Mouse (Mus musculus) macrophage (primary cell): ENCODE data around the gene Fank1. TPM values are rescaled to one million over a fixed set of nuclear protein-coding genes. Genes with fewer than 3 reads are reported as not detected.

Source experiments
- H3K27ac ChIP-seq: fragments of 350-480 bp; formaldehyde crosslinking; 2 replicates; pipeline ENCODE4 v1.9.0; 2021
- H3K36me3 ChIP-seq: fragments of 350-480 bp; formaldehyde crosslinking; 2 replicates; pipeline ENCODE4 v1.9.0; 2021; ENCODE audit errors: inconsistent target
- H3K4me3 ChIP-seq: fragments of 350-480 bp; formaldehyde crosslinking; 2 replicates; pipeline ENCODE4 v1.9.0; 2021; ENCODE audit errors: inconsistent target
- H3K79me2 ChIP-seq: fragments of 350-480 bp; formaldehyde crosslinking; 2 replicates; pipeline ENCODE4 v1.9.0; 2021; ENCODE audit errors: inconsistent target
- WGBS: methylation state at CpG from one replicate; pipeline ENCODE4 v1.1.7; 2026; ENCODE audit warnings: inconsistent platforms; ENCODE audit not compliant: missing documents; 5-methylcytosine and 5-hydroxymethylcytosine counted together
- polyA plus RNA-seq: library from polyadenylated mRNA; stranded (reverse); fragments of 250-400 nt; gene quantifications from 3 replicates; pipeline ENCODE4 v1.2.4, GENCODE M21; 2018; ENCODE audit warnings: inconsistent platforms

Gene Fank1
- polyA plus RNA-seq, 1 experiment from 2014 or later: not detected

DNA sequence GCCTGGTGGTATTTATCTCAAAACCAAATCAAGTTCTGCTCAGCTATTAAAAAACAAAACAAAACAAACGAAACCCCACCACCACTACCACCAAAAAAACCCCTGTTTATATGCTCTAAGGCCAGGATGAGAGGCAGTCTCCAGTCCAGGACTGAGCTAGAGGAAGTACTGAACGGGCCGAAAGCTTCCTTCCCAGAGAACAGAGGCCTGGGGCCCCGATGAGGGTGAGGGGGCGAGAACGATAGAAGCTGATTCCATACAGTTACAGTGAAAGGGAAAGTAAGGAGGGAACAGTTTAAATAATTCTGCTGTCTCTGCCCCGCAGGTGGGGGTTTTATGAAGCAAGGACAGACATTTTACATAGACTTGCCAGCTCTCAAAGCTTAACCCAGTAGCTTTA, 52.9 kb downstream of the Fank1 start:
- Histone ChIP-seq H3K27ac (no peak overlapping the region), H3K4me3 (no peak overlapping the region), H3K79me2 (no peaks in the 10 kb centered on the region), H3K36me3 (no peaks in the 10 kb centered on the region)
- WGBS: 10% methylated on average over 7 of the region's 7 CpGs

DNA sequence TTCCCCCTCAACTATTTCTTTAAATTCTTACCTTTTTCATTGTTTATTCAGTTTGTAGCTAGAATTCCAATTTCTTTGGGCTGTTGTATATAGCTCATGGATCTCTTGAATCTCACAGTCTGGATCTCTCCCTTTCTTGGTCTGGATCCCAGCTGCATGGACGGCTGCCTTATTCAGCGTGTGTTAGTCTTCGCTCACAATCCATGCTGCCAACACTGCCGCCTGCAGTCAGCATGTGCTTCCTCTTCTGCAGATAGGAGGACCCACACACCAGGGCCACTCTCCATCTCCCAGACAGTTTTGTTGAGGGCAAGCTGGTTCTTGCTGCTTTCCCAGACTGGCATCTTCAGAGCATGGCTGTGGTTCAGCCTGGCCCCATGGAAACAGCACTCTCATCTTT, 62.9 kb downstream of the Fank1 start:
- H3K27ac ChIP-seq: no peak overlapping the region
- no peaks in the 10 kb centered on the region for H3K79me2 ChIP-seq
- H3K4me3 ChIP-seq: no peak overlapping the region
- H3K36me3 ChIP-seq: no peaks in the 10 kb centered on the region
- 18% methylated on average over 4 of the region's 4 CpGs for whole genome bisulfite sequencing

DNA sequence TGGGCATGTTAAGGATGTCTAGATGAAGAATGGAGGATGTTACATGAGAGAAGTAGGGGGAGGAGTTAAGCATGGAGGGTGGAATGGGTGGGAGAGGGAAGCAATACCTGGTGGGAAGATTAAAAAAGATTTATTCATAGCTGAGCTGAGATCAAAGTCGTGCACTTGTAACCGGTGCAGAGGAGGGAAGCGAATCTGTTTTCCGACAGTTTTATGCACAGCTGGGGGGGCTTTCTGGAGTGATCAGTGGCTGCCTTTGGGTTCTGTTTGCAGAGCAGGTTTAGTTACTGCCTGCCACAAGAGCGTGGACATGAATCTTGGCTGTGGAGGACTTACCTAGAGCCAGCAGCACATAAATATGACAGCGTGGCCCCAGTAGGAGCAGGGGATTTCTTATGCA, 65.4 kb downstream of the Fank1 start:
- Histone ChIP-seq H3K36me3 (no peaks in the 10 kb centered on the region), H3K4me3 (no peak overlapping the region), H3K79me2 (no peaks in the 10 kb centered on the region), H3K27ac (no peak overlapping the region)
- 85% methylated on average over 6 of the region's 6 CpGs for WGBS

DNA sequence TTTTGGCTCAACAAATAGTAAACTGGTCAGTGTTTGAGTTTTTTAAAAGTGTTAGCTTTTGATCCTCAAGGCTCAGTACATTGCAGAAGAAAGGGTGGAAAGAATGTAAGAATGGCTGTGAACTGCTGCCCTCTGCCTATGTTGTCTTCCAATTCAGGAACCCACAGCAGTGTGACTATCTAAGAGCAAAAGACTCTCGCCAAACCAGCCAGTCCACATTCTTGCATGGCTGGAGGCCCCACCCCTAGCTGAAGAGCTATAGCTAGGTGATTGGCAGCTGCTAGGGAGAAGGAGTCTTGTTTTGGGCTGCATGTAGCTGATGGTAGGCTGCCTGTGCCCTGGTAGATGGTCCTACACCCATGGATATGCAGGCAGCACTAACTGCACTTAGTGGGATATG, 70.5 kb downstream of the Fank1 start:
- 56% methylated on average over 1 of the region's 1 CpGs for WGBS
- Histone ChIP-seq H3K27ac (no peak overlapping the region), H3K79me2 (no peaks in the 10 kb centered on the region), H3K4me3 (no peak overlapping the region), H3K36me3 (no peaks in the 10 kb centered on the region)

DNA sequence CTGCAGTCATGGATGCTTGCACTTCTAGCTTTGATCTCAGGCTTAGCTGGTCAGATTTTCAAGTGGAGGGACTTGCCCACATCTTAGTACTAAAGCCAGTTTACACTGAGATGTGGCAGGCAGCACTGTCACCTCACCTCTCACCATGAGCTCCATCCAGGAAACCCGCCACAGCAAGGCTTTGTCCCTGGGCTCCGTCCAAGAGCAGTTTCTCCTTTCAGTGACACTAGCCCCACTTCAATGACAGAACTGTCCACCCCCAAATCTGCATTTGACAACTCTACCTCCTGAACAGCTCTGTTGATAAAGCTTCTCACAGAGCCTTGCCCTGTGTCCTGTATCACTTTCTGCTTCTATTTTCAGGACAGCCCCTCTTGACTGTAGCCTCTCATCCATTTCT, 71.5 kb downstream of the Fank1 start:
- H3K4me3 ChIP-seq: no peak overlapping the region
- no peak overlapping the region for H3K27ac ChIP-seq
- H3K36me3 ChIP-seq: no peaks in the 10 kb centered on the region
- 70% methylated on average over 2 of the region's 2 CpGs for WGBS
- H3K79me2 ChIP-seq: no peaks in the 10 kb centered on the region

DNA sequence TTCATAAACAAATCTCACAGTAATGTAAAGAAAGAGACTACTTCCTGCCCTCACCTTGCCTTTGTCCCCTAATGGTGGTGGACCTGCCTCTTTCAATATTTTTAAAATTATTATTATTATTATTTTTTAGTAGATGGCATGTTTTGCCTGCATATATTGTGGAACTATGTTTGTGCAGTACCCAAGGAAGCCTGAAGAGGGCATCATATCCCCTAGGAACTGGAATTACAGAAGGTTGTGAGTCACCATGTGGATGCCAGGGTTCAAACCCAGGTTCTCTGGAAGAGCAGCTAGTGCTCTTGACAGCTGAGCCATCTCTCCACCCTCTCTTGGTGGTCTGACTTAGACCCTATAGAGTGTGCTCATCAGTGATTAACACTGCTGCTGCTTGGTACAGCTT, 74.1 kb downstream of the Fank1 start:
- no peaks in the 10 kb centered on the region for H3K79me2 ChIP-seq
- H3K4me3 ChIP-seq: no peak overlapping the region
- H3K27ac ChIP-seq: no peak overlapping the region
- H3K36me3 ChIP-seq: no peaks in the 10 kb centered on the region

GRCm38 (mm10) chr7:133856278-133856677, 79.6 kb downstream of the Fank1 start:
- Histone ChIP-seq H3K79me2 (no peaks in the 10 kb centered on the region), H3K36me3 (no peaks in the 10 kb centered on the region), H3K27ac (no peak overlapping the region), H3K4me3 (no peak overlapping the region)
- WGBS: 19% methylated on average over 3 of the region's 3 CpGs

- no peaks in the 10 kb centered on the region for H3K79me2 ChIP-seq
- H3K4me3 ChIP-seq: no peak overlapping the region
- H3K36me3 ChIP-seq: no peaks in the 10 kb centered on the region
- no peak overlapping the region for H3K27ac ChIP-seq
- WGBS: 88% methylated on average over 3 of the region's 3 CpGs
Observed at GRCm38 (mm10) chr7:133858506-133858905, 81.8 kb downstream of the Fank1 start.

DNA sequence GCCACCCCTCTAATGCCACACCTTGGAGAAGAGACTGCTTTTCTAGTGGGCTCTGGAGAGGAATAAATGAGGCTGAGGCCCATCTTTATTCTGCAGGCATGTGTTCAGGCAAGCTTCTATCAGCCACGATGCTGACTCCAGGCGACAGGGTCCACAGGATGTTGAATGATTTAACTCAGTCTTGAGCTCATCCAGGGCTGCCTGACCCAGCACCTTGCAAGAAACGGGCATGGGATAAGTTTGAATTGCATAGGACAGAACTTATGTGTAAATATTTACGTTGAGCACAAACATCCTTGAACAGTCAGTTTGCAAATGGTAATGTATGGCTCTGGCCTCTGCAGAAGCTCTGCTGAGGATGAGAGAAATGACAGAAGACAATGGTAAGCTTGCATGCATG, 82.9 kb downstream of the Fank1 start:
- no peak overlapping the region for H3K27ac ChIP-seq
- WGBS: 85% methylated on average over 4 of the region's 4 CpGs

DNA sequence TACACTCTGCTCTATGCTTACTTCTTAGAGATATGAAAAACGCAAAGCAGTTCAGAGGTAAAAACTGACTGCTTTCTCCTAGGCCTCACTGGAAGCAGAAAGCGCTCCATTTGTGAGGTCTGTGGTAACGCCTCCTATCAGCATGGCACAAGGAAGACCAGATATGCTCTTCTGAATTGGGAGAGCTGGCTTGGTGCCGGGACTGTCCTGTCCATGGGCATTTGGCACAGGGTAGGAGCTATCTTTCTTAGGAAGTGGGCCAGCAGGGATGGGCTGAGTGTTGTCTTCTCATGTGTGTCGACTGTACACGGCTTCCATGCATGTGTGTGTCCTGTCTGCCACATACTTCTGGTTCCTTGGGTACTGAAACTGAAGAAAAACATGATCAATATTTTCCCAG, 85.6 kb downstream of the Fank1 start:
- Histone ChIP-seq H3K79me2 (no peaks in the 10 kb centered on the region), H3K27ac (no peak overlapping the region), H3K4me3 (no peak overlapping the region), H3K36me3 (no peaks in the 10 kb centered on the region)
- WGBS: 97% methylated on average over 6 of the region's 6 CpGs

More for the DNA sequence above, 82.9 kb downstream of the Fank1 start:
- no peaks in the 10 kb centered on the region for H3K79me2 ChIP-seq
- no peaks in the 10 kb centered on the region for H3K36me3 ChIP-seq
- H3K4me3 ChIP-seq: no peak overlapping the region

DNA sequence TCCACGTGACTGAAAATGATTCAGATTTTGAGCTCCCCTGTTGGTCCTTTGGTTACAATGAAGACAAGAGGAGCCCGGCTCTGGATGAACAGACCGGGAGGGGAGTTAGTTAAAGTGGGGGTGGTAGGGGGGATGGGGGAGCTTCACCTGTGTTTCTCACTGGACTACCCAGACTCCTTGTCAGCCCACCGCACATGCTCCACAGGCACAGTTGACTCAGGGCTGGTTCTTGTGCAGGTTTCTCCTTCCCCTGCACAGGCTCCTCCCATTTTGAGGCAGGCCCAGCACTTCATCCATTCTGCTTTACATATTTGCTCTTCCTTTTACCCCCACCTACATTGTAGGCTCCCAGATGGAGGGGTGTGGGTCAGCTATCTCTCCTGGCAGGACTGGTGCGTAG, 86.1 kb downstream of the Fank1 start:
- Histone ChIP-seq H3K36me3 (no peaks in the 10 kb centered on the region), H3K79me2 (no peaks in the 10 kb centered on the region), H3K4me3 (no peak overlapping the region), H3K27ac (no peak overlapping the region)
- 96% methylated on average over 5 of the region's 5 CpGs for WGBS

DNA sequence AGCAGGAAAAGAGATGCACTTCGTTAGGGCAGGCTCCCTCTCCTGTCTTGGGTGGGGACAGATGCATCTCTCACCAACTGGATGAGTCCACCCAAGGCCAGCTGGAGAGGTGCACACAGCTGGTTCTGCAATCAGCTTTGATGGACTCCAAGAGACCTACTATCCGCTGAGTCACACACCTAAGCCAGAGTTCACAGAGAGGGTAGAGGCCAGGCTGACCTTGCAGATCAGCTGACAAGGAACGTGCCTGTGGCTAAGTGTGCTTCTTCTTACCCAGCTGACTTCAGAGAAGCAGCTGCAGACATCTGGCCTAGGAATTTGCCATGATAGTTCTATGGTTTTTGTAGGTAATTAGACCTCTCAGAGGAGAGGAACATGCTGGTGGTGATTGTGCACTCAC, 86.5 kb downstream of the Fank1 start:
- Histone ChIP-seq H3K79me2 (no peaks in the 10 kb centered on the region), H3K36me3 (no peaks in the 10 kb centered on the region), H3K4me3 (no peak overlapping the region), H3K27ac (no peak overlapping the region)
- 93% methylated on average over 3 of the region's 3 CpGs for WGBS

DNA sequence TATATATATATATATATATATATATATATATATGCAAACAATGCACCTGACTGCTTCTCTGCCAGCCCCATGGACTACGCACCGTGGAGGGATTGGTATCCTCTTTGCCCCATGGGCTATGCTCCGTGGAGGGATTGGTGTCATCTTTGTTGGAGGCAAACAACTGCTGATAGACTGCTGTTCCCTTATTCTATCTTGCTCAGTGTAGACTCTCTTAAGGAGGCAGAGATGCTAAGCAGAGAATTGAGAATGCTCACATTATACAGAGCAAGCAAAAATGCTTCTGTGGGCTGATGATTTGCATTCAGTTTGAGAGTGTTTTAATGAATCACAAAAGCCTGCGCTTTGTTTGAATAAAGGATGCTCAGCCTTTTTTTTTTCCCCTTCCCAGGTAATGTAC, 87.0 kb downstream of the Fank1 start:
- WGBS: 100% methylated on average over 4 of the region's 4 CpGs
- Histone ChIP-seq H3K4me3 (no peak overlapping the region), H3K79me2 (no peaks in the 10 kb centered on the region), H3K36me3 (no peaks in the 10 kb centered on the region), H3K27ac (no peak overlapping the region)

- H3K36me3 ChIP-seq: no peaks in the 10 kb centered on the region
- H3K79me2 ChIP-seq: no peaks in the 10 kb centered on the region
- H3K4me3 ChIP-seq: no peak overlapping the region
- WGBS: 56% methylated on average over 4 of the region's 4 CpGs
- H3K27ac ChIP-seq: no peak overlapping the region
Observed at GRCm38 (mm10) chr7:133870265-133870664, 93.6 kb downstream of the Fank1 start.

DNA sequence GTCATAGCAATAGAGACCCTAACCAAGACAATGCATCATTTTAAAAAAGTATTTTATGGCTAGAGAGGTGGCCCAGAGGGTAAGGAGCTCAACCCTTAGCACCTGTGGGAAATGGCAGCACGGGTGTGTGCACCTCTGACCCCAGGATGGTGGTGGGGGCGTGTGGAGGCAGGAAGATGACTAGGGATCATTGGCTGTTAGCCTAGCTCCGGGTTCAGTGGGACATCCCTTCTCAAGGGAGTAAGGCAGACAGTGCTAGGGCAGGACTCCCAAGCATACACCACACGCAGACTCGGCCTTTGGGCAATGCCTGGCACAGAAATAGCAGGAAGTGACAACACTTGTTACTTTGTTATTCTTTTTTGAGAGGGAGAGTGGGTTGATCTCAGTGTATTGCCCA, 96.0 kb downstream of the Fank1 start:
- WGBS: 87% methylated on average over 5 of the region's 5 CpGs
- Histone ChIP-seq H3K79me2 (no peaks in the 10 kb centered on the region), H3K27ac (no peak overlapping the region), H3K4me3 (no peak overlapping the region), H3K36me3 (no peaks in the 10 kb centered on the region)

DNA sequence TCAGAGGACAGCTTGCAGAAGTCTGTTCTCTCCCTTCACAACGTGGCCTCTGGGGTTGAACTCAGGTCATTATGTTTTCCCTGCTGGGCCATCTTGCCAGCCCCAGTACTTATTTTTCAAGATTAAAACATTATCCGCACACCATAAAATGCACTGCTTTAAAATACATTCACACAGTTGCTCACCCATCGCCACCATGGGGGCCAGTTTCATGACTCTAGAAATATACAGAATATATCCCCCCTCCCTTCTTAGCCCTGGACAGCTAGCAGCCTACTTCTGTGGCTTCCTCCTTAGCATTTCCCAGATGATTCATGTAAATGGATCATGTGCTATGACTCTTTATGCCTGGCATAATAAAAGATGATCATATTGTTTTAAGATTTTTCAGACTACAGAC, 99.5 kb downstream of the Fank1 start:
- Histone ChIP-seq H3K4me3 (no peak overlapping the region), H3K36me3 (no peaks in the 10 kb centered on the region), H3K27ac (no peak overlapping the region), H3K79me2 (no peaks in the 10 kb centered on the region)
- WGBS: 84% methylated on average over 3 of the region's 3 CpGs
